Mouse (Mus musculus) urinary bladder, postnatal 10 days (tissue): Measurements from ENCODE around the gene Yy1.
A peak's percentile ranks its signal among the peaks of the same experiment; 100 is the strongest.

Experiments used
- DNase-seq: peaks from one replicate; pipeline ENCODE4 v3.0.0; 2022; ENCODE audit warnings: low spot score

The Yy1 gene

GRCm38 (mm10) chr12:108792546-108793452 lies at the start of gene Yy1:
Gene Yy1, plus strand, starts transcription at chr12:108792973.
- peak; percentile 96 for DNase-seq

- DNase-seq: no peak
Observed at GRCm38 (mm10) chr12:108745990-108746389, 46.8 kb upstream of the Yy1 start.

GRCm38 (mm10) chr12:108749019-108749418 lies 43.8 kb upstream of the Yy1 start:
- DNase-seq: no peak

DNA sequence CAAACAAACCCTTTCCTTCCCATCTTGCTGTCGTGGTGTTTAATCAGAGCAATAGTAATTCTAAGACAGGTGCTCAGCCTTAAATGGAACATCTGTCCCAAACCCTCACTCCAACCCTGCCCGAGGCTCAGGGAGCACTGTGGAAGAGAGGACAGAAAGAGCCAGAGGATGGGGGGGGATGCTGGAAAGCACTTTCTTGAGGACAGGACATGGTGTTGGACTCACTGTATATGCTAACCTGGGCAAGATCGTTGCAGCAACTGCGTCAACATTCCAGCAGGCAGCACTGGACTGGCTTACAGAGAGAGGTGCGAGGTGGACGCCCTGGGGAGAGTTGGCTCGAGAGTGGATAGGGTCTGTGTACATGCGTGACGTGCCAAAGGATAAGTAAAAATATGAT lies 43.3 kb upstream of the Yy1 start:
- no peak for DNase-seq

DNA sequence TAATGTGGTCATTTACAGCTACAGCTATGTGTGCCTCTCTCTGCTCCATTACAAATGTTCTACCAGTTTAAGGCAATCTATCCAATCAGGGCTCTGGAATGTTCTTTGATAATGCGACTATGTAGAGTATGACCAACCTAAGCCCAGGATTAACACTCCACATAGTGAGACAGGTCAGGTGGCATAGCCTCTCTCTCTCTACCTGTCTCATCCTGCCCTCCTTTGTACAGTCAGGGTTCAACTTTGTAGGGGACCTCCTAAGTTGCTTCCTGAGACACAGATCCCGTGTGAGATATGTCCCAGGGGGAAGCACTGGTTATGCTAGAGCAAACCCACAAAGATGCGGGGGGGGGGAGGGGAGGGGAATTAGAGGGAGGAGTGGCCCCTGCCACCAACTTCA lies 42.5 kb upstream of the Yy1 start:
- DNase-seq: no peak

- no peak for DNase-seq
Observed at GRCm38 (mm10) chr12:108751790-108752189, 41.0 kb upstream of the Yy1 start.

DNA sequence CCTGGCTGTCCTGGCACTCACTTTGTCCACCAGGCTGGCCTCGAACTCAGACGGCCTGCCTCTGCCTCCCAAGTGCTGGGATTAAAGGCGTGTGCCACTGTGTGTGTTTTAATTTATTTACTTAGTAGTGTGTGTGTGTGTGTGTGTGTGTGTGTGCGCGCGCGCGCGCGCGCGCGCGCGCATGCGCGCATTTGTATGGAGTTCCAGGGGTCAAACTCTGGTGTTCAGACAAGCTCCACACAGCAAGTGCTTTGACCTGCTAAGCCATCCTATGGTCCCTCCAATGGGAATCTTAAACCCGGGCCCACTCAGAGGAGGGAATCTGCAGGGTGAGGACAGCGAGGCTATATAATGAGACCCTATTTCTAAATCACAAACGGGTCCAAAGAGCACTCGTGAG lies 37.6 kb upstream of the Yy1 start:
- no peak for DNase-seq

GRCm38 (mm10) chr12:108756611-108757010 lies 36.2 kb upstream of the Yy1 start:
- DNase-seq: no peak

GRCm38 (mm10) chr12:108757717-108758257 lies 35.0 kb upstream of the Yy1 start:
- peak; percentile 99 for DNase-seq

- no peak for DNase-seq
Observed at GRCm38 (mm10) chr12:108758273-108758672, 34.5 kb upstream of the Yy1 start.

GRCm38 (mm10) chr12:108758682-108759081 lies 34.1 kb upstream of the Yy1 start:
- no peak for DNase-seq

DNA sequence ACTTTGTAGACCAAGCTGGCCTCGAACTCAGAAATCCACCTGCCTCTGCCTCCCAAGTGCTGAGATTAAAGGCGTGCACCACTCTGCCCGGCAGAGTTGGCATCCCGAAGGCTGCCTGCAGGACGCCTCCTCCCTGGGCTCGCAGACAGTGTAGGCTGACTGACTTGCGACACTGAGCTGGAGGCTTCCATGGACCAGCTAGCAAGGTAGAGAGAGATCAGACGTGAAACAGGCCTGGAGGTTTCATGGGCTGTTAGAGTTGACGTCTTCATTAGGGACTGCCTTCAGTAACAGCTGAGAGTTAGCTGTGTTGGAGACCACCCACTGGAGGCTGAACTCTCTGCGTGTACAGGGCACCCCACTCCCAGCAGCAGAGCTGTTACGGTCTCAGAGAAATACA lies 33.5 kb upstream of the Yy1 start:
- DNase-seq: no peak

DNA sequence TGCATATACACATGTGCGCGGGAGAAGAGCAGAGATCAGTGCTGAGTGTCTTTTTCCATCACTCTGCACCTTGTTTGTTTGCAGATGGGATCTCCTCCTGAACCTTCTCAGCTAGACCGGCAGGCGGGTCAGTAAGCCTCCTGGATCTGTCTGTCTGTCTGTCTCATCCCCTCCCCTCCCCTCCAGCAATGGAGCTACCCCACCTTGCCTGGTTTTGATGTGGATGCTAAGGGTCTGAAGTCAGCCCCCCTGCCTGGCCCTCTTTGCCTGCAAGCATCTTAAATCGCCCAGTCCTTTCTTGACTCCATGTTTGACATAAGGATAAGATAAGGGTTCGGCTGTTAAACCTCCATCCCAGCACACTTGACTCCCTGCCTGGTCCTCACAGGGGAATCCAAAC lies 32.8 kb upstream of the Yy1 start:
- no peak for DNase-seq

GRCm38 (mm10) chr12:108760500-108761020 lies 32.2 kb upstream of the Yy1 start:
- DNase-seq: no peak

DNA sequence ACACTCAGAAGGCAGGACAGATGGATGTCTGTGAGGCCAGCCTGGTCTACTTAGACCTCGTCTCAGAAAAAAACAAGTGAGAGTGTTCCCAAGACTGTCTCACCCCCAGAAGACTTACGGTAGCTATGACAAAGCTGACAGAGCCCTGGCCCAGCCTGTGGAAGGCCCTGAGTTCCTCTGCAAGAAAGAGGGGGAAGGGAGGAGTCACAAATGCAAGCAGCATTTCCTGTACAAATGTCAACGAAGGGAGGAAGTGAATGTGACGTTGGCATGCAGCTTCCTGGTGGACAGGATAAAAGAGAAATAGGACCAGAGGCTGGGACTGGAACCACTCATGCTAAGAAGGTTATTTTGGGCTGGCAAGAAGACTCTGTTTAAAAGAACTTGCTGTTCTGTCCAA lies 31.6 kb upstream of the Yy1 start:
- no peak for DNase-seq

- DNase-seq: no peak
Observed at GRCm38 (mm10) chr12:108761665-108762064, 31.1 kb upstream of the Yy1 start.

- no peak for DNase-seq
Observed at GRCm38 (mm10) chr12:108763057-108763796, 29.5 kb upstream of the Yy1 start.

- DNase-seq: no peak
Observed at GRCm38 (mm10) chr12:108764917-108765678, 27.7 kb upstream of the Yy1 start.

DNA sequence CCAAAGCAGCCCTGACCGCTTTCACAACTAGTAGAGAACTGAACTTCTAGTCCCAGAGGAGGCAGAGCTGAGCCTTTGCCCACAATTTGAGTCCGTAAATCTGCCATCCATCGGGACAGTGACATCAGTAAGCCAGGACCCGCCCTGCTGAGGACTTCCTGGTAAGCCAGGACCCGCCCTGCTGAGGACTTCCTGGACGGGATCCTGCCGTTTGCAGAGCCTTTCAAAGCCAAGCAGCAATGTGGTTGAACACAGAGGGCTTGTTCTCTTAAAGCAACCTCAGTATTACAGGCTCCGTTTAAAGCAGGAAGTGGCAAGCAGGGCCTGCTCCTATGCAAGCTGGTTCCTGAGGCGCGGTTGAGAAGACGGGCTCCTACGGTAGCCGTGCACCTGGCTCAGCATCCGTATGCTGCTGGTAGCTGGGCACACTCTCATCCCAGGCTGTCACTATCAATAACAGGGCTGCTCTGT lies 27.0 kb upstream of the Yy1 start:
- no peak for DNase-seq

DNA sequence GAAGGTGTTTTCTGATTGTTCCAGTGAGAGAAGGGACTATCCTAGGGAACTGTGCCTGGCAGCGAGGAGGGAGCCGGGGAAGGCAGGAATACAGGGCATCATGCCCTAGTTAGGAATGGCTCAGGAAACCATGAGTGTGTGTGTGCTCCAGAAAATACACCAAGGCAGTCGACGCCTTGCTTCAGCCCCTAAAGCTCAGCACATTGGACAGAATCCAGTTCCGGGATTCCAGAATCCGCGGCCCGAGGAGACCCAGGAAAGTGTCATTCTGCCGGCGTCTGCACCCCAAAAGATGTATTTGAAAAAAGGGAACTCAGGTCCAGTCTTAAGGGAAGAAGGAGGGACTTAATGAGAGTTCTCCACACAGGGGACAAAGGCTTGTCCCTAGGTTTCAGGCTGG lies 26.5 kb upstream of the Yy1 start:
- DNase-seq: no peak

GRCm38 (mm10) chr12:108766866-108767265 lies 25.9 kb upstream of the Yy1 start:
- no peak for DNase-seq
